Mouse (Mus musculus) bone marrow, adult 2 months (tissue): ENCODE results near the gene Ablim1. TPM values are rescaled to one million over a fixed set of nuclear protein-coding genes. Genes with fewer than 3 reads are reported as not detected.

ENCODE experiments used
- H3K27ac ChIP-seq: fragments of 200-500 bp; 2 replicates; pipeline ENCODE4 v1.5.1; 2012; ENCODE audit warnings: low read depth, mild to moderate bottlenecking, control low read depth, inconsistent platforms, low read length; ENCODE audit not compliant: control insufficient read depth, poor library complexity, insufficient read depth
- H3K4me1 ChIP-seq: fragments of 200-500 bp; 2 replicates; pipeline ENCODE4 v1.6.1; 2011; ENCODE audit warnings: low read length; ENCODE audit not compliant: control insufficient read depth, insufficient read depth
- H3K4me3 ChIP-seq: fragments of 200-500 bp; replicated peaks from 2 replicates; pipeline ENCODE3; 2011; ENCODE audit warnings: mild to moderate bottlenecking, low read depth, low read length, control low read depth; ENCODE audit not compliant: control insufficient read depth
- CTCF ChIP-seq: fragments of 200-500 bp; IDR thresholded peaks from 2 replicates; pipeline ENCODE4 v1.5.1; 2011; ENCODE audit warnings: low read length, control low read depth; ENCODE audit not compliant: control insufficient read depth, insufficient read depth
- POLR2A ChIP-seq: fragments of 200-500 bp; IDR thresholded peaks from 2 replicates; pipeline ENCODE4 v1.6.1; 2011; ENCODE audit warnings: low read depth, mild to moderate bottlenecking, control low read depth, low read length, borderline replicate concordance; ENCODE audit not compliant: control insufficient read depth
- WGBS: fragments of 180-500 bp; shearing (Covaris S2); methylation state at CpG from one replicate; pipeline ENCODE4 v1.1.7; 2018; 5-methylcytosine and 5-hydroxymethylcytosine counted together
- polyA plus RNA-seq: library from polyadenylated mRNA; stranded (reverse); fragments of >200 nt; gene quantifications from 2 replicates; pipeline ENCODE4 v1.2.4, GENCODE M21; 2011; ENCODE audit warnings: low replicate concordance; ENCODE audit not compliant: missing spikeins, insufficient read depth, insufficient read length

The Ablim1 gene
- polyA plus RNA-seq, 1 experiment = 15.5 TPM

- Histone ChIP-seq H3K4me1 (no peaks in the 10 kb centered on the region), H3K27ac (no peak overlapping the region), H3K4me3 (no peak overlapping the region)
- TF ChIP-seq POLR2A = no peak
- TF ChIP-seq CTCF = no peak
- 90% methylated on average over 4 of the region's 4 CpGs for whole genome bisulfite sequencing
Measured at GRCm38 (mm10) chr19:57062746-57063145, 252.0 kb downstream of the Ablim1 start.

GRCm38 (mm10) chr19:57059018-57059580, 255.6 kb downstream of the Ablim1 start:
- H3K27ac ChIP-seq = no peak overlapping the region
- TF ChIP-seq CTCF (no peak), POLR2A (no peak)
- no peak overlapping the region for H3K4me3 ChIP-seq
- 78% methylated on average over 19 of the region's 19 CpGs for WGBS
- no peaks in the 10 kb centered on the region for H3K4me1 ChIP-seq

GRCm38 (mm10) chr19:57057568-57057967, 257.2 kb downstream of the Ablim1 start:
- Histone ChIP-seq H3K4me1 (no peaks in the 10 kb centered on the region), H3K4me3 (no peak overlapping the region), H3K27ac (no peak overlapping the region)
- 94% methylated on average over 2 of the region's 2 CpGs for WGBS
- TF ChIP-seq POLR2A (no peak), CTCF (peak; percentile 14; the same call in 1 of the 2 replicates)

GRCm38 (mm10) chr19:57055215-57056120, 259.3 kb downstream of the Ablim1 start:
- H3K27ac ChIP-seq = no peak overlapping the region
- no peaks in the 10 kb centered on the region for H3K4me1 ChIP-seq
- TF ChIP-seq CTCF (no peak), POLR2A (no peak)
- 85% methylated on average over 16 of the region's 16 CpGs for WGBS
- no peak overlapping the region for H3K4me3 ChIP-seq

- TF ChIP-seq CTCF (no peak), POLR2A (no peak)
- Histone ChIP-seq H3K27ac (no peak overlapping the region), H3K4me1 (no peaks in the 10 kb centered on the region), H3K4me3 (no peak overlapping the region)
- WGBS = 83% methylated on average over 8 of the region's 8 CpGs
Measured at GRCm38 (mm10) chr19:57052959-57053358, 261.8 kb downstream of the Ablim1 start.

- TF ChIP-seq POLR2A = no peak
- TF ChIP-seq CTCF = no peak
- no peak overlapping the region for H3K4me3 ChIP-seq
- H3K4me1 ChIP-seq = no peaks in the 10 kb centered on the region
- 84% methylated on average over 7 of the region's 7 CpGs for WGBS
- no peak overlapping the region for H3K27ac ChIP-seq
Measured at GRCm38 (mm10) chr19:57052016-57052415, 262.7 kb downstream of the Ablim1 start.

- no peak for TF ChIP-seq POLR2A
- no peak for TF ChIP-seq CTCF
- no peak overlapping the region for H3K27ac ChIP-seq
- WGBS = 81% methylated on average over 16 of the region's 16 CpGs
- no peak overlapping the region for H3K4me3 ChIP-seq
- no peaks in the 10 kb centered on the region for H3K4me1 ChIP-seq
Measured at GRCm38 (mm10) chr19:57049592-57050090, 265.1 kb downstream of the Ablim1 start.

GRCm38 (mm10) chr19:57047671-57048320, 266.9 kb downstream of the Ablim1 start:
- TF ChIP-seq CTCF (no peak), POLR2A (no peak)
- WGBS = 80% methylated on average over 9 of the region's 9 CpGs
- Histone ChIP-seq H3K4me3 (no peak overlapping the region), H3K4me1 (no peaks in the 10 kb centered on the region), H3K27ac (no peak overlapping the region)
